Mouse (Mus musculus): ENCODE data around the gene Cd200r2.
"Not testable (repeated sequence)": the region's sequence is repeated elsewhere in the genome, so short reads cannot be mapped to it uniquely, and the experiment has no call there.

DNA sequence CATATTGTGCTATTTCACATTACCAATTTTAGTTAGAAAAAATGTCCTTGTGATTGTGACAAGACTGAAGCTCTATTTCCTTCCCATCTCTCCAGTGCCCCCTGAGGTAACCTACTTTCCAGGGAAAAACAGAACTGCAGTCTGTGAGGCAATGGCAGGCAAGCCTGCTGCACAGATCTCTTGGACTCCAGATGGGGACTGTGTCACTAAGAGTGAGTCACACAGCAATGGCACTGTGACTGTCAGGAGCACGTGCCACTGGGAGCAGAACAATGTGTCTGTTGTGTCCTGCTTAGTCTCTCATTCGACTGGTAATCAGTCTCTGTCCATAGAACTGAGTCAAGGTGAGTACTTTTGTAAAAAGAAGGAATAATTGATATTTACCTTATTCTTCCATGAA, 33.7 kb upstream of the Cd200r2 start:
- TF ChIP-seq MAFK (IDR thresholded peaks at IDR 0.05; ENCODE audit: insufficient read depth, low read depth, low read length); ZNF384 (IDR thresholded peaks at IDR 0.05; ENCODE audit: low read depth, low read length): not testable (repeated sequence)

All from ES-E14 (cell line).